Mouse (Mus musculus) spleen, adult 2 months (tissue): ENCODE measurements around the gene Mylk.

Experiments
- CTCF ChIP-seq: fragments of 200-500 bp; IDR thresholded peaks from 2 replicates; pipeline ENCODE4 v1.5.1; 2011; ENCODE audit warnings: mild to moderate bottlenecking, inconsistent platforms; ENCODE audit not compliant: insufficient read depth, insufficient read length, insufficient replicate concordance; ENCODE audit errors: extremely low read depth
- POLR2A ChIP-seq: fragments of 200-500 bp; IDR thresholded peaks from 2 replicates; pipeline ENCODE4 v1.6.1; 2011; ENCODE audit warnings: low read depth, low read length, inconsistent platforms

DNA sequence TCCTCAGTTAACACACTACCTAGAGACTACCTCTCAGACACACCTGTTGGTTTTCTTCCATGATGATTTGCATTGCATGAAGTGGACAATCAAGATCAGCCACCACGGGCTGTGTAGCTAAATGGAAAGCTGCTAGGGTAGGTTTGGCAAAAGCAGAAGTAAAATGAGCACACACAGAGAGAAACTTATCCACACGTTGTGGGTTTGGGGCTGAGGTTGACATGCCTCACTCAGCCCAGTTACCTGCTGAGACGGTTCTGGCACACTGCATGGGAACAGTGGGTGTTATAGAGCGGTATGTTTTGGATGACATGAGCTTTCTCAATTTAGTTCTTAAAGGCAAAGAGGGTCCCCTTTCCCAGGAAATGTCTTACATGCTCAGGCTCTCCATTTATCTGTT lies 25.1 kb downstream of the Mylk start:
- no peak for TF ChIP-seq CTCF
- no peak for TF ChIP-seq POLR2A
